In genomic region chr8:24240211-24240983, GRCm38 (mm10) we compare ENCODE assay signal across 13 mouse cellular contexts.
A peak's percentile ranks its signal among the peaks of the same experiment; 100 is the strongest.
DNase-seq lines count a peak whose midpoint lies in the region; ATAC-seq and TF ChIP-seq lines count a peak whose summit lies in the region.
"Had no signal": no experiment of that assay in that cellular context is flagged by ENCODE, and none has a peak within 500 bp of the region (broad histone marks: within the 10 kb centered on the region; RNA-seq: fewer than 3 reads in every experiment).

No protein-coding gene starts in this region.

- no peak overlapping the region for H3K27ac ChIP-seq in gastrocnemius, adult 2 months
- H3K27ac ChIP-seq in liver, adult 2 months (replicated peaks; ENCODE audit: insufficient read depth, low read depth, low read length) = no peak overlapping the region
- no peak overlapping the region for H3K27ac ChIP-seq in liver, embryonic 12.5 days
- no peak overlapping the region for H3K27ac ChIP-seq in liver, postnatal 0 days (ENCODE audit: low read depth)
- H3K27ac ChIP-seq: liver, embryonic 13.5 days; midbrain, embryonic 12.5 days had no signal

- 82% methylated on average over 7 of the region's 7 CpGs for WGBS in liver, adult 2 months
- 62% methylated on average over 7 of the region's 7 CpGs for WGBS in liver, embryonic 12.5 days (ENCODE audit: insufficient replicate concordance)
- WGBS in liver, postnatal 0 days (ENCODE audit: insufficient replicate concordance) = 72% methylated on average over 7 of the region's 7 CpGs

- peak; percentile 46 for TF ChIP-seq CTCF in gastrocnemius, adult 2 months (IDR thresholded peaks at IDR 0.05)
- peak; percentile 12; the same call in 1 of the 2 replicates for TF ChIP-seq CTCF in liver, adult 2 months (IDR thresholded peaks at IDR 0.05; ENCODE audit: low read depth, low read length)
- peak; percentile 60 for TF ChIP-seq CTCF in liver, postnatal 0 days (IDR thresholded peaks at IDR 0.05; ENCODE audit: low read depth)

- no peaks in the 10 kb centered on the region for H3K9me3 ChIP-seq in liver, embryonic 12.5 days (replicated peaks)
- H3K9me3 ChIP-seq in liver, postnatal 0 days (ENCODE audit: low read length) = peaks cover 2% of the 10 kb centered on the region; the same call in 1 of the 2 replicates

- no peak for DNase-seq in gastrocnemius, adult 2 months
- no peak for DNase-seq in gastrocnemius, postnatal 36 days
- peak; percentile 0 for DNase-seq in liver, adult 2 months (ENCODE audit: extremely low read depth, low read depth, low spot score)
- DNase-seq in NIH3T3 (ENCODE audit: low read depth) = peak; percentile 21
- no peak for DNase-seq in liver, postnatal 0 days
- no peak for DNase-seq in yolk sac, embryonic 10.5 days (ENCODE audit: low spot score)
- no peak for DNase-seq in cerebellum, adult 11-12 months
- DNase-seq: cerebellum, adult 2 months; kidney, adult 11 months; liver, embryonic 13.5 days had no signal

- no peaks in the 10 kb centered on the region for H3K79me2 ChIP-seq in liver, adult 2 months (ENCODE audit: control insufficient read depth, insufficient read depth, low read length)

- TF ChIP-seq EP300 in liver, postnatal 0 days (IDR thresholded peaks at IDR 0.05; ENCODE audit: low read depth) = no peak

- no peak overlapping the region for H3K4me3 ChIP-seq in gastrocnemius, adult 2 months
- no peak overlapping the region for H3K4me3 ChIP-seq in liver, adult 2 months (ENCODE audit: insufficient read depth, low read depth, low read length)
- no peak overlapping the region for H3K4me3 ChIP-seq in liver, embryonic 12.5 days
- no peak overlapping the region for H3K4me3 ChIP-seq in liver, postnatal 0 days (ENCODE audit: low read depth, low read length)
- H3K4me3 ChIP-seq: liver, embryonic 13.5 days; midbrain, embryonic 12.5 days had no signal

- no peak overlapping the region for H3K9ac ChIP-seq in liver, adult 2 months (ENCODE audit: low read depth, low read length)
- H3K9ac ChIP-seq in liver, embryonic 12.5 days = no peak overlapping the region
- H3K9ac ChIP-seq in liver, postnatal 0 days (replicated peaks) = no peak overlapping the region
- H3K9ac ChIP-seq: liver, embryonic 13.5 days; midbrain, embryonic 12.5 days had no signal

- H3K4me1 ChIP-seq in liver, adult 2 months (ENCODE audit: control insufficient read depth, insufficient read depth, low read length) = no peaks in the 10 kb centered on the region
- no peaks in the 10 kb centered on the region for H3K4me1 ChIP-seq in liver, embryonic 12.5 days
- H3K4me1 ChIP-seq in liver, postnatal 0 days (ENCODE audit: insufficient read depth) = no peaks in the 10 kb centered on the region
- H3K4me1 ChIP-seq: liver, embryonic 13.5 days; midbrain, embryonic 12.5 days had no signal

- intact Hi-C loops in gastrocnemius, adult 2 months (cut with DNase I) = no loop called here
- intact Hi-C loops in gastrocnemius, postnatal 36 days (cut with DNase I) = no loop called here

- no peak overlapping the region for H3K4me2 ChIP-seq in liver, embryonic 12.5 days
- H3K4me2 ChIP-seq in liver, postnatal 0 days (ENCODE audit: low read depth, low read length) = no peak overlapping the region
- H3K4me2 ChIP-seq: heart, embryonic 11.5 days; liver, embryonic 13.5 days; midbrain, embryonic 12.5 days had no signal

- no peak for ATAC-seq in liver, embryonic 12.5 days
- ATAC-seq in liver, postnatal 0 days = no peak

- H3K27me3 ChIP-seq in liver, adult 2 months (ENCODE audit: control insufficient read depth, insufficient read depth, low read length) = no peaks in the 10 kb centered on the region
- no peaks in the 10 kb centered on the region for H3K27me3 ChIP-seq in liver, embryonic 12.5 days (replicated peaks)
- no peaks in the 10 kb centered on the region for H3K27me3 ChIP-seq in liver, postnatal 0 days (ENCODE audit: insufficient read depth, low read length)
- H3K27me3 ChIP-seq: liver, embryonic 13.5 days; midbrain, embryonic 12.5 days had no signal

- no peak for TF ChIP-seq POLR2A in liver, adult 2 months (IDR thresholded peaks at IDR 0.05; ENCODE audit: extremely low read depth, insufficient read depth, low read length)

- H3K36me3 ChIP-seq in liver, adult 2 months (ENCODE audit: control insufficient read depth, insufficient read depth, low read length) = no peaks in the 10 kb centered on the region
- H3K36me3 ChIP-seq in liver, embryonic 12.5 days = no peaks in the 10 kb centered on the region
- no peaks in the 10 kb centered on the region for H3K36me3 ChIP-seq in liver, postnatal 0 days (replicated peaks; ENCODE audit: insufficient read depth, low read length)
- H3K36me3 ChIP-seq: liver, embryonic 13.5 days; midbrain, embryonic 12.5 days had no signal

Comparison
In these comparisons a context has a peak if more than half of its experiments do, and no peak if none do; other contexts are left out.
1. DNase-seq: peak in liver, adult 2 months (single experiment) and NIH3T3 (single experiment); none in gastrocnemius, adult 2 months (single experiment), gastrocnemius, postnatal 36 days (0 of 2), liver, postnatal 0 days (single experiment), yolk sac, embryonic 10.5 days (single experiment) and cerebellum, adult 11-12 months (single experiment).
2. Peak in every context shown above with its lines, with median percentiles within 50 percentile points of each other: CTCF ChIP-seq.